Mouse (Mus musculus): Measurements from ENCODE around the gene Mfap5. TPM values are rescaled to one million over a fixed set of nuclear protein-coding genes. Genes with fewer than 3 reads are reported as not detected.

Mfap5 gene
- not detected for polyA plus RNA-seq (2015; fragmentation: Illumina TruSeq; extraction: RNeasy Lipid Tissue Mini Kit (QIAGEN cat#74804); ENCODE audit: low read depth, low replicate concordance)

DNA sequence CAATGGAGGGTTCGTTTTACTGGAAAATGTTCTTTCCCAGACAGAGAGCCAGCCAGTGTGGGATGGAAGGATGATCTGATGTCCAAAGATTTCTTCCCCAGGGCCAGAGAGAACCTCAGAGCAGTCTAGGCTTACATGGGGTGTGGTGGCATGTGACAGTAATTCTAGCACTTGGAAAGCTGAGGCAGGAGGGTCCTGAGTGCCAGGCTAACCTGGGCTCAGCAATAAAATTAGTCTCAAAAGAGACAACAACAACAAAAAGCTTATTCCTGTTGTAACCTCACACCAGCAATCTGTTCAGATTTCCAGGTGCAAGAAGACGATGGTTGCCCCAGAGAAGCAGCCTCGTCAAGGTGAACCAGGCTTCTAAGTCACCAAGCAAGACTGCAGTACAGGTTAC, at the start of gene Mfap5:
Gene Mfap5 (plus strand): TSS at position 301 of the 400 bp plus-strand sequence.

GRCm38 (mm10) chr6:122498661-122499060, 7.0 kb upstream of the Mfap5 start, which contains the start of gene Rimklb:
Rimklb (minus strand) TSS chr6:122498761.

DNA sequence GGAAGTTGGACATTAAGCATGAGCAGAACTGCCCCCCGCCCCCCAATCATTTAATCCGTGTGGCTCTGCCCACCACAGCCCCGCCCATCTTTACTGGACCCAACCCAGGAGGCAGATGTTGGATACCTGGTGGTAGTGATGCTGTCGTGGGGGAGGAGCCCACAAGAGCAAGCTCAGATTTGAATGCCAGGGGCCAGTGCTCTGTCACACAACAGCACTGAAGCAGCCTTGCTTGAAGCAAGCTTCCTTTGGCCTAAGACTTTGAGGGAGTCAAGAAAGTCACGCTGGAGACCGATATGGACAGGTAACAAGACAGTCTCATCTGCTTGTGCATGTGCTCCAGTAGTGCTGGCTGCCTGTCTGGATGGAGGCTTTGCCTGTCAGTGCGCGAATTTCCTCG, 48.0 kb downstream of the Mfap5 start, which contains the start of gene Aicda:
Gene Aicda (plus strand): TSS at position 196 of the 400 bp plus-strand sequence.

Other genes with a start within 250 kb of the Mfap5 start
- gene Klrg1, start 223.0 kb upstream of the Mfap5 start, polyA plus RNA-seq (2015; fragmentation: Illumina TruSeq; extraction: RNeasy Lipid Tissue Mini Kit (QIAGEN cat#74804); ENCODE audit: low read depth, low replicate concordance) = not detected
- 114 TPM for gene M6pr, start 197.1 kb upstream of the Mfap5 start, polyA plus RNA-seq (2015; fragmentation: Illumina TruSeq; extraction: RNeasy Lipid Tissue Mini Kit (QIAGEN cat#74804); ENCODE audit: low read depth, low replicate concordance)
- gene Phc1, start 165.3 kb upstream of the Mfap5 start, polyA plus RNA-seq (2015; fragmentation: Illumina TruSeq; extraction: RNeasy Lipid Tissue Mini Kit (QIAGEN cat#74804); ENCODE audit: low read depth, low replicate concordance) = 27.9 TPM
- 37.6 TPM for gene Rimklb, start 7.1 kb upstream of the Mfap5 start, polyA plus RNA-seq (2015; fragmentation: Illumina TruSeq; extraction: RNeasy Lipid Tissue Mini Kit (QIAGEN cat#74804); ENCODE audit: low read depth, low replicate concordance)
- not detected for gene Aicda, start 48.0 kb downstream of the Mfap5 start, polyA plus RNA-seq (2015; fragmentation: Illumina TruSeq; extraction: RNeasy Lipid Tissue Mini Kit (QIAGEN cat#74804); ENCODE audit: low read depth, low replicate concordance)
- 3.0 TPM for gene Apobec1, start 96.6 kb downstream of the Mfap5 start, polyA plus RNA-seq (2015; fragmentation: Illumina TruSeq; extraction: RNeasy Lipid Tissue Mini Kit (QIAGEN cat#74804); ENCODE audit: low read depth, low replicate concordance)
- not detected for gene Gdf3, start 104.2 kb downstream of the Mfap5 start, polyA plus RNA-seq (2015; fragmentation: Illumina TruSeq; extraction: RNeasy Lipid Tissue Mini Kit (QIAGEN cat#74804); ENCODE audit: low read depth, low replicate concordance)
- gene Dppa3, start 120.6 kb downstream of the Mfap5 start, polyA plus RNA-seq (2015; fragmentation: Illumina TruSeq; extraction: RNeasy Lipid Tissue Mini Kit (QIAGEN cat#74804); ENCODE audit: low read depth, low replicate concordance) = not detected
- not detected for gene Nanog, start 201.6 kb downstream of the Mfap5 start, polyA plus RNA-seq (2015; fragmentation: Illumina TruSeq; extraction: RNeasy Lipid Tissue Mini Kit (QIAGEN cat#74804); ENCODE audit: low read depth, low replicate concordance)

All from brain, adult 10 weeks (tissue).